Mouse (Mus musculus): ENCODE results near the gene Prkd2. TPM values are rescaled to one million over a fixed set of nuclear protein-coding genes. Genes with fewer than 3 reads are reported as not detected.

Gene Prkd2
- total and polyA plus RNA-seq, 3 experiments = 9.8 to 39.0 (median 18.0) TPM

DNA sequence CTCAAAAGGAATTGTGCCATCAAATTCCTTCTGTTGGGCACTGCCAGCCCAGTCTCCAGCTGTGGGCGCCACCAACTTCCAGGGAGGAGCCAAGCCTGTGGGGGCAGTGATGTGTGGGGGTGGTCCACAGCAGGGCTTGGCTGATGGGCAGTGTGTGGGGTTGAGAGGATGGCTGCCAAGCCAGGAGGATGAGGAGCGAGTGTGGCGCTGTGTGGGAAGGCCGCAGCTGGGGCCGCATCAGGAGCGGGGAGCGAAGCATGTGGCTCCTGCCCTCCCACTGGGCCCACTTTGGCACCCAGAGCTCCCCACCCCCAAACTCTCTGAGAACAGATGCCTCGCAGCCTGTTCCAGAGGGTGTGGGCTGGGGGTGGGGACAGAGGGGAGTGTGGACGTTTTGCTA, 75.3 kb downstream of the Prkd2 start:
- no peak overlapping the region for H3K27ac ChIP-seq (ENCODE audit: insufficient read depth, low read depth)
- H3K4me3 ChIP-seq (replicated peaks in 1 of 3; ENCODE audit: low read depth in 2 of 3, low read length in 2 of 3, poor library complexity in 1 of 3) = no peak overlapping the region
- dilution Hi-C loops (cut with MboI; ENCODE audit: extremely low pct_ligation_motif_present, extremely low pct_unique_long_range_greater_than_20kb, low sequenced_read_pairs) (no loop called here), in situ Hi-C loops (cut with MboI; ENCODE audit: low pct_ligation_motif_present, low pct_unique_long_range_greater_than_20kb, low sequenced_read_pairs) (no loop called here)
- no peaks in the 10 kb centered on the region for H3K27me3 ChIP-seq (replicated peaks)
- no peak overlapping the region for H3K4me2 ChIP-seq (ENCODE audit: insufficient read depth, low read depth, poor library complexity, severe bottlenecking)
- H3K9ac ChIP-seq (ENCODE audit: insufficient read depth, low read depth) = no peak overlapping the region
- no peak for TF ChIP-seq ZC3H11A (IDR thresholded peaks at IDR 0.05; ENCODE audit: low read depth, low read length)
- DNase-seq (ENCODE audit: extremely low read depth) = no peak
- no peaks in the 10 kb centered on the region for H3K9me3 ChIP-seq (replicated peaks; ENCODE audit: low read length)
- peaks cover 35% of the 10 kb centered on the region for H3K79me2 ChIP-seq (replicated peaks; ENCODE audit: control insufficient read depth, extremely low read depth, insufficient read depth, poor library complexity, severe bottlenecking)
- peaks cover 4 to 37% of the 10 kb centered on the region in 2 experiments for H3K4me1 ChIP-seq (ENCODE audit: control insufficient read depth in 1 of 2, insufficient read depth in 2 of 2)
- peaks cover 62 to 94% of the 10 kb centered on the region in 2 experiments for H3K36me3 ChIP-seq (replicated peaks in 1 of 2; ENCODE audit: control insufficient read depth in 1 of 2, insufficient read depth in 1 of 2, low read length in 1 of 2)

- no peak overlapping the region for H3K4me2 ChIP-seq (ENCODE audit: insufficient read depth, low read depth, poor library complexity, severe bottlenecking)
- DNase-seq (ENCODE audit: extremely low read depth) = no peak
- H3K9ac ChIP-seq (ENCODE audit: insufficient read depth, low read depth) = no peak overlapping the region
- in situ Hi-C loops (cut with MboI; ENCODE audit: low pct_ligation_motif_present, low pct_unique_long_range_greater_than_20kb, low sequenced_read_pairs) = no loop called here
- no peak for TF ChIP-seq POLR2A (IDR thresholded peaks at IDR 0.05; ENCODE audit: low read depth, low read length)
- no peak for TF ChIP-seq IRF4 (IDR thresholded peaks at IDR 0.05; ENCODE audit: low read depth, low read length)
- TF ChIP-seq SMC3 (IDR thresholded peaks at IDR 0.05; ENCODE audit: low read depth, low read length) = no peak
- no peak for TF ChIP-seq JUND (conservative IDR thresholded peaks at IDR 0.05; ENCODE audit: low read depth, low read length)
- TF ChIP-seq CHD2 (IDR thresholded peaks at IDR 0.05; ENCODE audit: low read length) = no peak
- TF ChIP-seq MAFK (IDR thresholded peaks at IDR 0.05; ENCODE audit: insufficient replicate concordance, low read length) = no peak
- TF ChIP-seq BHLHE40 (IDR thresholded peaks at IDR 0.05; ENCODE audit: low read depth, low read length) = no peak
- TF ChIP-seq MAX (IDR thresholded peaks at IDR 0.05; ENCODE audit: low read length) = no peak
- TF ChIP-seq MAZ (IDR thresholded peaks at IDR 0.05; ENCODE audit: low read depth, low read length) = no peak
- no peak for TF ChIP-seq RAD21 (IDR thresholded peaks at IDR 0.05; ENCODE audit: low read depth, low read length)
- TF ChIP-seq ZMIZ1 (IDR thresholded peaks at IDR 0.05; ENCODE audit: low read depth, low read length) = no peak
- no peak for TF ChIP-seq CHD1 (IDR thresholded peaks at IDR 0.05; ENCODE audit: low read depth, low read length)
- peaks cover 62 to 87% of the 10 kb centered on the region in 2 experiments for H3K36me3 ChIP-seq (replicated peaks in 1 of 2; ENCODE audit: control insufficient read depth in 1 of 2, insufficient read depth in 1 of 2, low read length in 1 of 2)
- peaks cover 41% of the 10 kb centered on the region for H3K79me2 ChIP-seq (replicated peaks; ENCODE audit: control insufficient read depth, extremely low read depth, insufficient read depth, poor library complexity, severe bottlenecking)
- H3K9me3 ChIP-seq (replicated peaks; ENCODE audit: low read length) = no peaks in the 10 kb centered on the region
- H3K27me3 ChIP-seq (replicated peaks) = no peaks in the 10 kb centered on the region
- dilution Hi-C loops (cut with MboI; ENCODE audit: extremely low pct_ligation_motif_present, extremely low pct_unique_long_range_greater_than_20kb, low sequenced_read_pairs) = no loop called here
- H3K4me3 ChIP-seq (replicated peaks in 1 of 3; ENCODE audit: low read depth in 2 of 3, low read length in 2 of 3, poor library complexity in 1 of 3) = no peak overlapping the region
- no peak overlapping the region for H3K27ac ChIP-seq (ENCODE audit: insufficient read depth, low read depth)
- peaks cover 4 to 30% of the 10 kb centered on the region in 2 experiments for H3K4me1 ChIP-seq (ENCODE audit: control insufficient read depth in 1 of 2, insufficient read depth in 2 of 2)
Measured at GRCm38 (mm10) chr7:16918670-16919069, 76.0 kb downstream of the Prkd2 start.

DNA sequence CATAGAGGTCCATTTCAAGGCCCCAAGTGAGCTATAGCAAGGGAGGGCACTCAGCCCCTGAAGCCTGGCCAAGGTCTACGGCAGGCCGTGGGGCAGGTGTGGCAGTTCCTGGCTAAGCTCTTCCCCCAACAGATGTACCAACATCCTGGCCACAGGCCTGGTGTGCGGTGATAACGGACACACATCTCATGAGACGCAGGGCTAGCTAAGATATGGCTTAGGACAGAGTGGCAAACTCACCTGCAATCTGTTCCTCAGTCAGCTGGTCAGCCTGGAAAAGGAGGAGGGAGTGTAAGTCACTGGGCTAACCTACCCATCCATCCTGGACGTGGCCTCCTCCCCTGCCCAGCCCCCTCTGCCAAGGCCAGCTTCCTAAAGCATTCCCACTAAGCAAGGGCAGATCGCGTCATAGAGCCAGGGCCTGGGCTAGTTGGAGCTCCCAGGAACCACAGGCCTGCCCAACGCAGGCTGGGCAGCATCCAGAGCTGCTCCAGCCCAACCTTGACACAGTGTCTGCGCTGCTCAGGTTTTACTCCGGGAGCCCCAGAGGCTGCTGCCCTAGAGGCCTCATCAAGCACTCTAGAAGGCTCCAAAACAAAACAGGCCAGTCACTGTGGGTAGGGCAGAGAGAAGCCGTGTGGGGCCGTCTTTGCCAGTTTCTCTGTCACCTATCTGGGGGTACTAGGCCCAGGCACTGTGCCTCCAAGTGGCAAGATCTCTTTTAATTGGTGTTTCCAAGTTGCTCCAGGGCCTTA, 76.9 kb downstream of the Prkd2 start:
- dilution Hi-C loops (cut with MboI; ENCODE audit: extremely low pct_ligation_motif_present, extremely low pct_unique_long_range_greater_than_20kb, low sequenced_read_pairs) = no loop called here
- H3K9ac ChIP-seq (ENCODE audit: insufficient read depth, low read depth) = no peak overlapping the region
- H3K27me3 ChIP-seq (replicated peaks) = no peaks in the 10 kb centered on the region
- in situ Hi-C loops (cut with MboI; ENCODE audit: low pct_ligation_motif_present, low pct_unique_long_range_greater_than_20kb, low sequenced_read_pairs) = no loop called here
- H3K4me2 ChIP-seq (ENCODE audit: insufficient read depth, low read depth, poor library complexity, severe bottlenecking) = no peak overlapping the region
- H3K4me1 ChIP-seq (ENCODE audit: control insufficient read depth in 1 of 2, insufficient read depth in 2 of 2) = peaks cover 4 to 28% of the 10 kb centered on the region in 2 experiments
- peaks cover 41% of the 10 kb centered on the region for H3K79me2 ChIP-seq (replicated peaks; ENCODE audit: control insufficient read depth, extremely low read depth, insufficient read depth, poor library complexity, severe bottlenecking)
- H3K9me3 ChIP-seq (replicated peaks; ENCODE audit: low read length) = no peaks in the 10 kb centered on the region
- no peak overlapping the region for H3K4me3 ChIP-seq (replicated peaks in 1 of 3; ENCODE audit: low read depth in 2 of 3, low read length in 2 of 3, poor library complexity in 1 of 3)
- peaks cover 57 to 79% of the 10 kb centered on the region in 2 experiments for H3K36me3 ChIP-seq (replicated peaks in 1 of 2; ENCODE audit: control insufficient read depth in 1 of 2, insufficient read depth in 1 of 2, low read length in 1 of 2)
- no peak for DNase-seq (ENCODE audit: extremely low read depth)
- no peak for TF ChIP-seq ZNF384 (IDR thresholded peaks at IDR 0.05; ENCODE audit: low read depth, low read length)
- TF ChIP-seq MYC (IDR thresholded peaks at IDR 0.05; ENCODE audit: low read depth, low read length) = no peak
- no peak for TF ChIP-seq SMC3 (IDR thresholded peaks at IDR 0.05; ENCODE audit: low read depth, low read length)
- no peak for TF ChIP-seq CHD2 (IDR thresholded peaks at IDR 0.05; ENCODE audit: low read length)
- no peak for TF ChIP-seq KAT2A (IDR thresholded peaks at IDR 0.05; ENCODE audit: insufficient replicate concordance, low read length)
- TF ChIP-seq MEF2A (IDR thresholded peaks at IDR 0.05; ENCODE audit: borderline replicate concordance, low read depth, low read length) = no peak
- no peak for TF ChIP-seq HCFC1 (IDR thresholded peaks at IDR 0.05; ENCODE audit: low read depth, low read length)
- TF ChIP-seq EP300 (IDR thresholded peaks at IDR 0.05; ENCODE audit: low read length) = no peak
- no peak overlapping the region for H3K27ac ChIP-seq (ENCODE audit: insufficient read depth, low read depth)
